Mouse (Mus musculus) limb, embryonic 14.5 days (tissue): ENCODE measurements around the gene Erh. TPM values are rescaled to one million over a fixed set of nuclear protein-coding genes. Genes with fewer than 3 reads are reported as not detected.

Experiments
- ATAC-seq: fragments of 200-750 bp; cut with Nextera tagmentation; 2 replicates; pipeline ENCODE4 v1.8.0; 2017; ENCODE audit warnings: low read depth, moderate number of reproducible peaks, moderate TSS enrichment; ENCODE audit not compliant: low FRiP score
- DNase-seq: peaks from one replicate; pipeline ENCODE4 v3.0.0-alpha.2; 2015; ENCODE audit warnings: low spot score
- H3K27ac ChIP-seq: fragments of 300-500 bp; sonication (generic); replicated peaks from 2 replicates; pipeline ENCODE4 v1.5.1; 2014; ENCODE audit warnings: low read depth, mild to moderate bottlenecking, low read length, moderate library complexity, mixed read lengths
- H3K27me3 ChIP-seq: fragments of 300-500 bp; sonication (generic); 2 replicates; pipeline ENCODE4 v1.6.1; 2014; ENCODE audit warnings: low read length, mixed read lengths; ENCODE audit not compliant: control insufficient read depth, insufficient read depth
- H3K36me3 ChIP-seq: fragments of 300-500 bp; sonication (generic); 2 replicates; pipeline ENCODE4 v1.6.1; 2014; ENCODE audit warnings: mild to moderate bottlenecking, low read length, moderate library complexity, mixed read lengths; ENCODE audit not compliant: control insufficient read depth, insufficient read depth
- H3K4me1 ChIP-seq: fragments of 300-500 bp; sonication (generic); 2 replicates; pipeline ENCODE4 v1.6.1; 2014; ENCODE audit warnings: antibody characterized with exemption, low read length, mixed read lengths; ENCODE audit not compliant: control insufficient read depth, insufficient read depth
- H3K4me2 ChIP-seq: fragments of 300-500 bp; sonication (generic); replicated peaks from 2 replicates; pipeline ENCODE4 v1.6.1; 2014; ENCODE audit warnings: low read depth, mild to moderate bottlenecking, low read length, moderate library complexity; ENCODE audit not compliant: severe bottlenecking
- H3K4me3 ChIP-seq: fragments of 300-500 bp; sonication (generic); replicated peaks from 2 replicates; pipeline ENCODE4 v1.5.1; 2014; ENCODE audit warnings: low read length
- H3K9ac ChIP-seq: fragments of 300-500 bp; sonication (generic); 2 replicates; pipeline ENCODE4 v1.6.1; 2014; ENCODE audit warnings: mild to moderate bottlenecking, low read depth, low read length, moderate library complexity; ENCODE audit not compliant: severe bottlenecking
- H3K9me3 ChIP-seq: fragments of 300-500 bp; sonication (generic); 2 replicates; pipeline ENCODE4 v1.6.1; 2016; ENCODE audit warnings: low read length; ENCODE audit not compliant: control insufficient read depth
- POLR2A ChIP-seq: fragments of 200-500 bp; IDR thresholded peaks from 2 replicates; pipeline ENCODE4 v1.8.0; 2012; ENCODE audit warnings: inconsistent platforms, mild to moderate bottlenecking, moderate library complexity, borderline replicate concordance; ENCODE audit not compliant: insufficient read depth, insufficient read length; ENCODE audit errors: extremely low read depth
- WGBS: fragments of 180-500 bp; shearing (Covaris S2); extraction: QIAGEN DNeasy Blood & Tissue Kit; methylation state at CpG from one replicate; pipeline ENCODE4 v1.1.7; 2014; 5-methylcytosine and 5-hydroxymethylcytosine counted together
- polyA plus RNA-seq, 2 experiments: library from polyadenylated mRNA; depleted of rRNA in 1 of 2; stranded (reverse) in 1 of 2; unstranded in 1 of 2; fragments of >200 nt; fragmentation: Nextera tagmentation in 1 of 2; extraction: Ambion mirVana in 1 of 2; gene quantifications; 2 replicates each; pipeline versions ENCODE4 v1.2.1 to v1.2.3; 2012 to 2014

Erh gene
- polyA plus RNA-seq (2012; rRNA removed): 290 and 355 TPM in 2 replicates
- 285 and 294 TPM in 2 replicates for polyA plus RNA-seq (2014; fragmentation: Nextera tagmentation; extraction: Ambion mirVana)

DNA sequence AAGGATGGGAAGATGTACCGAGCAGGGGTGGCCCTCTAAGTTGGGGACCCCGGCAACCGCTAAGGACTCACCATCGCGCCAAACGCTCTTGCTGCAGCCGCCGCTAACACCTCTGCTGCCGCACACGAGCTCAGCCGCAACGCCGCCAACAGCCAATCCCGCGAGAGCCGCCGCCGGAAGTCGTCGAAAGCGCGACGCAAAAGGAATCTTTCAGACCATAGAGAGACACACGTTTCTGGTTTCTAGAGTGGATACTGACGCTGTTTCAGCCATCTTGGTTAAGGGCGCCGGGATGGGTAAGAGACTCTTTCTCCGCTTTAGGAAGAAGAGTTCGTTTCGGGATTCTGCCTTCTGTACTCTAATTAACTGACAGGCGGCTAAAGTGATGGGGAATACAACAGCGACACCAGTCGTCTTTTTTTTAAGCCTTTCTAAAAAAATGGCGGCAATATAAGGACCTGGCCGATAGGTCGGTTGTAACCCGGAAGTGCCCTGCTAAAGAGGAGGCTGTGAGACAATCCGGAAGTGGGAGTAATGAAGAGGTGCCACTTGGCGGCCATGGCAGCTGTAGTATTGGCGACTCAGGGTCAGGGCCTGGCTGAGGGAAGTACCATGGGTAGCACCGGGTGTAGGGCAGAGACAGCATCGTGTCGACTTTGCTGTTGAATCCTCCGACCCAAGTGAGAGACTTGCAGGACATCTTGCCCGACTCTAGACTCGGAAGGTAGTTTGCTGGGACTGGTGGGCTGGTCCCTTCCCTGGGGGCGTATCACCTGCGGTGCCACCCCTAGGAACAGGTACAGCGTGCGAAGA is at the start of gene Erh, which contains the start of gene Slc39a9:
TSS of gene Erh (minus strand) at position 649 of the 813 bp plus-strand sequence.
TSS of gene Slc39a9 (plus strand) at position 191 of the 813 bp plus-strand sequence.
- Histone ChIP-seq H3K36me3 (peaks cover 32% of the 10 kb centered on the region), H3K4me3 (peak within 1 kb of the TSS; percentile 97), H3K27ac (peak within 1 kb of the TSS; percentile 94), H3K9ac (peak within 1 kb of the TSS; percentile 96), H3K4me2 (peak within 1 kb of the TSS; percentile 81), H3K9me3 (no peaks in the 10 kb centered on the region), H3K27me3 (no peaks in the 10 kb centered on the region), H3K4me1 (peaks cover 29% of the 10 kb centered on the region)
- peak; percentile 94 for DNase-seq
- TF ChIP-seq POLR2A: peak; percentile 59; the same call in 1 of the 2 replicates
- under 1% methylated on average over 49 of the region's 50 CpGs for WGBS
- peak; percentile 96 for ATAC-seq

DNA sequence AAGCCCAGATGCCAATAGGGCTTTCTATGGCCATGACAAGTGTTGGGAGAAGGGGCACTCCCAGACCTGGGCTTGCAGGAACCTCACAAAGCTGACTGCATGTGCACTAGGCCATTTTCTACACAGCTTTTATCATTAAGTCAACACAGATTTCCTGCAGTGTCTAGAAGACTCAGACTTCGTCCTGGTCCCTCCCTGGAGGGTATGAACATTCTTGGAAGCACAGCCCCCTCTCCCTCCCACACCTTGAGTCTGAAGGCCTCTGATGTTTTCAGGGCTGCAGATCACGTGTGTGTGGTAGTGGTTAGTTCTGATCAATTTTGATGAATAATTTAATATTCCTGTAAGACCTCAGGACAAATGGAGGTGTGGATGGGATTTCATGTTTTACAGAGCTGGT is 49.6 kb upstream of the Erh start:
- 25% methylated on average over 2 of the region's 2 CpGs for WGBS
- Histone ChIP-seq H3K4me3 (no peak overlapping the region), H3K9ac (no peak overlapping the region), H3K27me3 (peaks cover 42% of the 10 kb centered on the region), H3K4me1 (peaks cover 6% of the 10 kb centered on the region; the same call in 1 of the 2 replicates), H3K9me3 (no peaks in the 10 kb centered on the region), H3K4me2 (no peak overlapping the region), H3K36me3 (no peaks in the 10 kb centered on the region), H3K27ac (no peak overlapping the region)
- TF ChIP-seq POLR2A: no peak
- no peak for DNase-seq
- ATAC-seq: no peak

DNA sequence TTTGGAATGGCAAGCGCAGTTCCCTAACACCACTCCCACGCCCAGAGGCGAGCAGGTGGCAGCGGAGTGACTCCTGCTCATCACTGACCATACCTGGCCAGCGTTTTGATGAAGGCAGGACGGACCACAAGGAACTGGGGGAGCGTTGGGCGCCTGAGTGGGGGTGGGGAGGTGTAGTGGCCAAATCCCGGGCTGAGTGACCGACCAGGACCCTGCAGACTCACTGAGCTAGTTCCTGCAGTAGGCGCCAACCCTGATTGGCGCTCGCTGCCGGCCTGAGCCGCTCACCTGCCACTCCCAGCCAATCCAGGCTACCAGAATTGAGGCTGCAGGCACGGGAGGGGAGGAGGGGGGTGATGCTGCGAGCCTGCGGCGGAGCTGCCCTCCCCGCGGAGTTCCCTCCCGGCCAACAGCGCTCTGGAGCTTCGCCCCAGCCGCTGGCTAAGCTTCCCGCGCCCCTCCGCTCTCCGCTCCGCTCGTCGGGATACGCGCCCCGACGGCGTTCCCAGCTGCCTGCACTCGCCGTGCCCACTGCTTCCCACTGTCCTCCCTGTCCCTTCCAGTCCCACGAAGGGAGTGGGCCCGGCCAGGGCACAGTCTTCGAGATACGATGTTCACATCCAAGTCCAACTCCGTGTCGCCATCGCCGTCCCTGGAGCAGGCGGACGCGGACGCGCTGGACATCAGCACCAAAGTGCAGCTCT is 48.3 kb upstream of the Erh start, which contains the start of gene Plekhd1:
TSS of gene Plekhd1 (plus strand) at position 323 of the 704 bp plus-strand sequence.
- ATAC-seq: peak; percentile 68
- peak within 1 kb of the TSS; percentile 75 for H3K4me2 ChIP-seq
- no peak within 1 kb of the TSS for H3K27ac ChIP-seq
- H3K9me3 ChIP-seq: no peaks in the 10 kb centered on the region
- H3K27me3 ChIP-seq: peaks cover 42% of the 10 kb centered on the region
- H3K4me3 ChIP-seq: peak within 1 kb of the TSS; percentile 39
- no peaks in the 10 kb centered on the region for H3K36me3 ChIP-seq
- peak within 1 kb of the TSS; percentile 40 for H3K9ac ChIP-seq
- TF ChIP-seq POLR2A: no peak
- 1% methylated on average over 47 of the region's 52 CpGs for WGBS
- H3K4me1 ChIP-seq: peaks cover 6% of the 10 kb centered on the region; the same call in 1 of the 2 replicates
- DNase-seq: peak; percentile 24

DNA sequence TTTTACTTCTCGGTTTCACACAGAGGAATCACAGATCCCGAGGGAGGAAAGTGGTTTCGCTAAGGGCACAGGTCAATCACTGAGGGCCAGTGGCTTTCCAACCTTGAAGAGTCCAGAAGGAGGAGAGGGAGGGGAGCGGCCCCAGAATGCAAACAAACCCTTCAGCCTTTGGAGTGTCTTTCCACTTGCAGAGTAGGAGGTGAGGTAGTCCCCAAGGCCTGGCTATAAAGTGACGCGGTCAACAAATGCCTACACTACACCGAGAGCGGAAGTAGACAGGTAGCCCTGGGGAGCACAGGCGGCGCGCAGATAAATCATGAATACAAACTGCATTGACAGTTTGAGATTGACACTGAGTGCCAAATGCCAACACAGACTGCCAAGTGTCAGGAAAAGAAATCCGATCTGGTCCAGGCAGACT is 47.5 kb upstream of the Erh start:
- Histone ChIP-seq H3K9me3 (no peaks in the 10 kb centered on the region), H3K36me3 (no peaks in the 10 kb centered on the region), H3K27ac (no peak overlapping the region), H3K27me3 (peaks cover 42% of the 10 kb centered on the region), H3K4me2 (peak overlapping the region; percentile 75; the same call in 1 of the 2 replicates), H3K4me3 (no peak overlapping the region), H3K9ac (no peak overlapping the region), H3K4me1 (peaks cover 6% of the 10 kb centered on the region; the same call in 1 of the 2 replicates)
- DNase-seq: no peak
- 14% methylated on average over 12 of the region's 12 CpGs for WGBS
- ATAC-seq: no peak
- TF ChIP-seq POLR2A: no peak

DNA sequence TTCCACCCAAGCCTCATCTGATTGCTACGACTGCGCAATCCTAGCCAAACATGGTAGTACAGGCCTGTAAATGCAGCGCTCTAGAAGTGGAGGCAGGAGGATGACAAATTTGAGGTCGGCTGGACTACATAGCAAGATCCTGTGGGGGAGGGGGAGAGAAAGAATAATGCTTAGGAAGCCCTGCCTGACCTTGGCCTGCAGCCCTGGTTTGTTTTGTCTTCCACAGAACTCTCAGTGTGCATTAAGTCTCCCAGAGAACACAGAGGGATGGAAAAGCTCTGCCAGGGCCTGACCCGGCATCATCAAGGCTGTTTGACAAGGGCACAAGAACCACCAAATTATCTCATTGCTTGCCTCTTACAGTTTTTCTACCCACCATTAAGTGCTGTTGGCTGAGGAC is 45.6 kb upstream of the Erh start:
- H3K27me3 ChIP-seq: peaks cover 40% of the 10 kb centered on the region
- H3K9me3 ChIP-seq: no peaks in the 10 kb centered on the region
- ATAC-seq: no peak
- H3K4me2 ChIP-seq: no peak overlapping the region
- 74% methylated on average over 5 of the region's 5 CpGs for WGBS
- no peak for DNase-seq
- no peak overlapping the region for H3K9ac ChIP-seq
- peaks cover 6% of the 10 kb centered on the region; the same call in 1 of the 2 replicates for H3K4me1 ChIP-seq
- H3K27ac ChIP-seq: no peak overlapping the region
- no peak overlapping the region for H3K4me3 ChIP-seq
- no peaks in the 10 kb centered on the region for H3K36me3 ChIP-seq
- no peak for TF ChIP-seq POLR2A
